Mouse (Mus musculus) pancreas, adult 10 weeks (tissue): ENCODE data around the gene Cylc1. TPM values are rescaled to one million over a fixed set of nuclear protein-coding genes. Genes with fewer than 3 reads are reported as not detected.

Experiments used
- polyA plus RNA-seq: library from polyadenylated mRNA; stranded (reverse); fragments of 350-450 nt; fragmentation: Illumina TruSeq; extraction: RNeasy Lipid Tissue Mini Kit (QIAGEN cat#74804); gene quantifications from one replicate; pipeline ENCODE4 v1.2.3, GENCODE M21; 2015; ENCODE audit warnings: low read depth, low replicate concordance; ENCODE audit not compliant: insufficient read depth

Gene Cylc1
- not detected for polyA plus RNA-seq

GRCm38 (mm10) chrX:111110118-111110517, at the start of gene Cylc1:
Cylc1 (plus strand) TSS chrX:111110418.

GRCm38 (mm10) chrX:111168040-111168439, 57.8 kb downstream of the Cylc1 start, which contains the start of gene Gm10112:
Gm10112 (plus strand) TSS chrX:111168340.

Other genes starting within 250 kb of the Cylc1 start
- gene Gm10112, start 57.9 kb downstream of the Cylc1 start, polyA plus RNA-seq, result not detected